In genomic region chr8:127196505-127197265, GRCm38 (mm10) we compare ENCODE assay signal across 20 mouse cellular contexts.
DNase-seq lines count a peak whose midpoint lies in the region; ATAC-seq lines count a peak whose summit lies in the region.
"Had no signal": no experiment of that assay in that cellular context is flagged by ENCODE, and none has a peak within 500 bp of the region (broad histone marks: within the 10 kb centered on the region; RNA-seq: fewer than 3 reads in every experiment).

No protein-coding gene starts in this region.

- 72% methylated on average over 13 of the region's 13 CpGs for WGBS in heart, embryonic 10.5 days
- 27% methylated on average over 13 of the region's 13 CpGs for WGBS in limb, embryonic 15.5 days

- H3K4me1 ChIP-seq in heart, embryonic 10.5 days, result peaks cover 53% of the 10 kb centered on the region
- H3K4me1 ChIP-seq in limb, embryonic 15.5 days, result peaks cover 32% of the 10 kb centered on the region

- DNase-seq in heart, embryonic 10.5 days (ENCODE audit: low spot score), result no peak
- no peak for DNase-seq in heart, adult 8-10 months (ENCODE audit: low spot score)
- peak; percentile 16 for DNase-seq in lung, postnatal 10 days
- no peak for DNase-seq in lung, postnatal 25 days (ENCODE audit: low spot score)
- DNase-seq in mesoderm, embryonic 11.5 days (ENCODE audit: low read depth, low spot score), result peak; percentile 49
- no peak for DNase-seq in spleen, postnatal 36 days (ENCODE audit: low spot score in 2 of 2)
- no peak for DNase-seq in spleen, adult 18-20 months
- DNase-seq: cerebellum, adult 9-10 months; heart, adult 18-20 months; heart, postnatal 36 days; kidney, adult 8-10 months; kidney, postnatal 25 days; layer of hippocampus, postnatal 36 days had no signal

- no peak overlapping the region for H3K4me3 ChIP-seq in heart, embryonic 10.5 days
- H3K4me3 ChIP-seq in limb, embryonic 15.5 days, result no peak overlapping the region
- H3K4me3 ChIP-seq: embryonic facial prominence, embryonic 12.5 days; forebrain, embryonic 13.5 days; hindbrain, embryonic 13.5 days; midbrain, embryonic 12.5 days; neural tube, embryonic 15.5 days had no signal

- 0 out of 2 replicates have a peak overlapping the region, but pooled peaks have one; percentile 23 for H3K27ac ChIP-seq in heart, embryonic 10.5 days
- peak overlapping the region; percentile 28; the same call in 1 of the 2 replicates for H3K27ac ChIP-seq in limb, embryonic 15.5 days
- H3K27ac ChIP-seq: embryonic facial prominence, embryonic 12.5 days; forebrain, embryonic 13.5 days; hindbrain, embryonic 13.5 days; midbrain, embryonic 12.5 days had no signal

- H3K27me3 ChIP-seq in heart, embryonic 10.5 days (ENCODE audit: insufficient read depth, poor library complexity, severe bottlenecking), result no peaks in the 10 kb centered on the region
- no peaks in the 10 kb centered on the region for H3K27me3 ChIP-seq in limb, embryonic 15.5 days
- H3K27me3 ChIP-seq: embryonic facial prominence, embryonic 12.5 days; forebrain, embryonic 13.5 days; hindbrain, embryonic 13.5 days; midbrain, embryonic 12.5 days; neural tube, embryonic 15.5 days; Patski had no signal

- H3K9ac ChIP-seq in limb, embryonic 15.5 days, result no peak overlapping the region
- H3K9ac ChIP-seq: embryonic facial prominence, embryonic 12.5 days; forebrain, embryonic 13.5 days; hindbrain, embryonic 13.5 days; midbrain, embryonic 12.5 days; neural tube, embryonic 15.5 days had no signal

- H3K9me3 ChIP-seq in heart, embryonic 10.5 days, result no peaks in the 10 kb centered on the region
- H3K9me3 ChIP-seq in limb, embryonic 15.5 days, result no peaks in the 10 kb centered on the region
- H3K9me3 ChIP-seq: embryonic facial prominence, embryonic 12.5 days; forebrain, embryonic 13.5 days; hindbrain, embryonic 13.5 days; midbrain, embryonic 12.5 days; neural tube, embryonic 15.5 days had no signal

- ATAC-seq in limb, embryonic 15.5 days (ENCODE audit: insufficient number of reproducible peaks, low FRiP score, low TSS enrichment, low read depth), result peak; percentile 61
- ATAC-seq: forebrain, embryonic 13.5 days; Patski had no signal

- H3K36me3 ChIP-seq in heart, embryonic 10.5 days, result no peaks in the 10 kb centered on the region
- H3K36me3 ChIP-seq in limb, embryonic 15.5 days, result no peaks in the 10 kb centered on the region
- H3K36me3 ChIP-seq: embryonic facial prominence, embryonic 12.5 days; hindbrain, embryonic 13.5 days; midbrain, embryonic 12.5 days; neural tube, embryonic 15.5 days had no signal

- H3K4me2 ChIP-seq in limb, embryonic 15.5 days, result no peak overlapping the region
- H3K4me2 ChIP-seq: embryonic facial prominence, embryonic 12.5 days; forebrain, embryonic 13.5 days; hindbrain, embryonic 13.5 days; midbrain, embryonic 12.5 days; neural tube, embryonic 15.5 days had no signal

Comparison
In these comparisons a context has a peak if more than half of its experiments do, and no peak if none do; other contexts are left out.
1. DNase-seq: peak in lung, postnatal 10 days (single experiment) and mesoderm, embryonic 11.5 days (single experiment); none in heart, embryonic 10.5 days (single experiment), heart, adult 8-10 months (single experiment), lung, postnatal 25 days (single experiment), spleen, postnatal 36 days (0 of 2) and spleen, adult 18-20 months (0 of 2).